Mouse (Mus musculus) hindbrain, embryonic 13.5 days (tissue): ENCODE measurements at regions not wholly inside any gene's neighbourhood (a gene's known extent, or its start where the extent isn't known, plus 50 kb on each side); places are given as distances from the start of the nearest gene placed in this dataset.

ENCODE experiments used
- ATAC-seq: fragments of 200-750 bp; cut with Nextera tagmentation; 2 replicates; pipeline ENCODE4 v1.8.0; 2017; ENCODE audit warnings: moderate TSS enrichment; ENCODE audit not compliant: low FRiP score
- H3K27ac ChIP-seq: fragments of 300-500 bp; sonication (generic); 2 replicates; pipeline ENCODE4 v1.5.1; 2015; ENCODE audit warnings: inconsistent platforms, mild to moderate bottlenecking, moderate library complexity
- H3K27me3 ChIP-seq: fragments of 300-500 bp; sonication (generic); 2 replicates; pipeline ENCODE4 v1.6.1; 2015; ENCODE audit warnings: mild to moderate bottlenecking, inconsistent platforms
- H3K36me3 ChIP-seq: fragments of 300-500 bp; sonication (generic); 2 replicates; pipeline ENCODE4 v1.6.1; 2015; ENCODE audit warnings: mild to moderate bottlenecking, inconsistent platforms
- H3K4me1 ChIP-seq: fragments of 300-500 bp; sonication (generic); replicated peaks from 2 replicates; pipeline ENCODE4 v1.6.1; 2015; ENCODE audit warnings: inconsistent platforms
- H3K4me2 ChIP-seq: fragments of 300-500 bp; sonication (generic); 2 replicates; pipeline ENCODE4 v1.6.1; 2015; ENCODE audit warnings: inconsistent platforms, mild to moderate bottlenecking, moderate library complexity
- H3K4me3 ChIP-seq: fragments of 300-500 bp; sonication (generic); 2 replicates; pipeline ENCODE4 v1.5.1; 2015; ENCODE audit warnings: mild to moderate bottlenecking, inconsistent platforms
- H3K9ac ChIP-seq: fragments of 300-500 bp; sonication (generic); 2 replicates; pipeline ENCODE4 v1.6.1; 2015; ENCODE audit warnings: mild to moderate bottlenecking, inconsistent platforms
- H3K9me3 ChIP-seq: fragments of 300-500 bp; sonication (generic); 2 replicates; pipeline ENCODE4 v1.6.1; 2016; ENCODE audit warnings: inconsistent platforms
- WGBS: fragments of 180-500 bp; shearing (Covaris S2); methylation state at CpG from one replicate; pipeline ENCODE4 v1.1.7; 2015; 5-methylcytosine and 5-hydroxymethylcytosine counted together

DNA sequence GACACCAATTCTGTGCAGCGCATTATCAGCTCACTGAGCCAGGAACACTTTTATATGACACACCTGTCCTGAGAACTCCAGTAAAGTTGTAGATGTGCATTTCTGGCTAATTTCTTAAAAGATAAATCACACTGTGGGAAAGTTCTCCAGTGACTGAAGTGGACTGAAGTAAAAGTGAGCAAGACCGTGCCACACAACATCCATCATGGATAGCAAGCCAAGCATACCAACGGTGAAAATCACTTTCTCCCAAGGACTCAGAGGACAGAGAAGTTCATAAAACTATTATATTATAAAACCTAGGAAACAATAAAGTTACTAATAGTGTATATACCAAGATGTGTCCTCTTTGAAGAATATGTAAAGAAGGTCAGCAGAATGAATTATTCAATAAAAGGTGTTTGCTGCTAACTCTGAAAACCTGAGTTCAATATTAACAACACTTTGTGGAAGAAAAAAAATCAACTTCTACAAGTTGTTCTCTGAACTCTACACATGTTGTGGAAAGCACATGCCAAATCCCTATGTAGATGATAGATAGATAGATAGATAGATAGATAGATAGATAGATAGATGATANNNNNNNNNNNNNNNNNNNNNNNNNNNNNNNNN lies 298.2 kb upstream of the Igbp1b start:
- Histone ChIP-seq H3K4me1 (no peaks in the 10 kb centered on the region), H3K4me3 (no peak overlapping the region), H3K9ac (no peak overlapping the region), H3K9me3 (no peaks in the 10 kb centered on the region), H3K4me2 (no peak overlapping the region), H3K36me3 (no peaks in the 10 kb centered on the region), H3K27ac (no peak overlapping the region), H3K27me3 (no peaks in the 10 kb centered on the region)
- WGBS: 94% methylated on average over 3 of the region's 3 CpGs
- ATAC-seq: no peak

DNA sequence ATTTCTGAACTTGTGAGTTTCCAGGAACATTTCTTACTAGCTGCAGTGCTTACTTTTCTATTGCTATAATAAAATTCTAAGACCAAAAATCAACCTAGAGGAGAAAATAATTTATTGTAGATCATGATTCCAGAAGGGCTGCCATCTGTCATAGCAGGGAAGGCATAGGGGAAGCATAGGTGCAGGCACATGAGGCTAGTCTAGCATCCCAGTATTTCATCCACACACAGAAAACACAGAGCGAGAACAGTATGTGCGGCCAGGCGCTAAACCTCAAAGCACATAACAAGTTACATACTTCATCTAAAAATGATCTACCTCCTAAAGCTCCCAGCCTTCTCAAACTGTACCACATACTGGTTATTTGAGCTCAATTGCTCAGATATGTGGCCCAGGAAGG lies 292.5 kb upstream of the Igbp1b start:
- 95% methylated on average over 3 of the region's 3 CpGs for WGBS

DNA sequence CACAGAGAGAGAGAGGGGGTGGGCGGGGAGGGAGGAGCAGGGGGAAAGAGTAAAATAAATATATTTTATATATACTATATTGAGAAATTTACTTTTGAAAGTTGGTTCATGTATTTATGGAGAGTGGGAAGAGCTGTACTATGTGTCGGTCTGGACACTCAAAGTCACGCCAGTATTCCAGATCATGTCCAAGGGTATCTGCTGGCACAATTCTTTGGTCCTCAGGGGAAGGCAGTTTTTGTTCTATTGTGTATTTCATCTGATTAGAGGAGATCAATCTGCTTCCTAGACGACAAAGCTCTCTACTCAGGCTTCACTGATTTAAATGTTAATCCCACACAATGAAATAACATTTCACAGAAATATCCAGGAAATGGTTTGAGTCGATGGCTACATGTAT lies 288.3 kb upstream of the Igbp1b start:
- no peaks in the 10 kb centered on the region for H3K27me3 ChIP-seq
- no peak overlapping the region for H3K4me3 ChIP-seq
- no peak overlapping the region for H3K4me2 ChIP-seq
- no peaks in the 10 kb centered on the region for H3K36me3 ChIP-seq
- H3K4me1 ChIP-seq: no peaks in the 10 kb centered on the region
- no peak overlapping the region for H3K9ac ChIP-seq
- ATAC-seq: no peak
- 67% methylated on average over 5 of the region's 5 CpGs for WGBS
- no peak overlapping the region for H3K27ac ChIP-seq
- no peaks in the 10 kb centered on the region; the same call in 1 of the 2 replicates for H3K9me3 ChIP-seq

More for the DNA sequence above, 292.5 kb upstream of the Igbp1b start:
- H3K36me3 ChIP-seq: no peaks in the 10 kb centered on the region
- H3K9ac ChIP-seq: no peak overlapping the region
- no peak overlapping the region for H3K4me2 ChIP-seq
- no peaks in the 10 kb centered on the region for H3K9me3 ChIP-seq
- no peak overlapping the region for H3K27ac ChIP-seq
- no peak overlapping the region for H3K4me3 ChIP-seq
- ATAC-seq: no peak
- no peaks in the 10 kb centered on the region for H3K4me1 ChIP-seq
- H3K27me3 ChIP-seq: no peaks in the 10 kb centered on the region

DNA sequence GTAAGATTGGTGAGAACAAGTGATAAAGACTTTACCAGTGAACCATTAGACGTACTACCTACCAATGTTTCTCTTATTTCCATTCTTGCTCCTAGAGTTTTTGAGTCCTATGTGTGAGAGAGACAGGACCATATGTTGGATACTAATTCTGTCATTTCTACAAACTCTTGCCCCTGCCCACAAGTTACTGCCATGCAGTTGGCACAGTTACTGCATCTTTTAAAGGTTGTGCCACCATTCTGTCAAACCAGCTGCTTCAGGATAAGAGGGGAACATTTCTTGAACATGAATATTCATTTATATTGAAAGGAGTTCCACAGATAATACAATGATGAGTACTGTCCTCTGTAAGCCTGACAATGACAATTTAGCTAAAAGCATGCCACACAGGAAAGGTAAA lies 287.1 kb upstream of the Igbp1b start:
- no peak overlapping the region for H3K4me3 ChIP-seq
- no peak for ATAC-seq
- H3K27ac ChIP-seq: no peak overlapping the region
- no peaks in the 10 kb centered on the region for H3K27me3 ChIP-seq
- no peaks in the 10 kb centered on the region for H3K4me1 ChIP-seq
- no peak overlapping the region for H3K4me2 ChIP-seq
- 89% methylated on average over 1 of the region's 1 CpGs for WGBS
- no peaks in the 10 kb centered on the region; the same call in 1 of the 2 replicates for H3K9me3 ChIP-seq
- no peak overlapping the region for H3K9ac ChIP-seq
- no peaks in the 10 kb centered on the region for H3K36me3 ChIP-seq

DNA sequence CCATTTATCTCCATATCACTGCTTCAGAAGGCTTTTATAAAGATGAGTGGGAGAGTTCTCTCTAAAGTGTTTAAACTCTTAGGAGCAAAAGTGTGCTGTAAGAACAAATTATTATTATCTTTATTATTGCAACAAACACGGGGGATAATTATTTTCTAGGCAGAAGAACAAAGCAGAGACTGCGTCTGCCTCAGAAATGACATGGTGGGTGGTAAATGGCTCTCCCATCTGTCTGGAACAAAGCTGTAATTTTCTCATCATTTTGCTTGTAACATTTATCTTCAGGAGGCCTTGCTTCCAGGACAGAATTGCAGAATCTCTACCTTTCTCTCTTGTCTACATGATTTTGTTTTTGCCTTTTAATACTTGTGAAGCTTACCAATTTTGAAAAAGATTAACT lies 261.8 kb upstream of the Igbp1b start:
- Histone ChIP-seq H3K4me3 (no peak overlapping the region), H3K27me3 (no peaks in the 10 kb centered on the region), H3K4me2 (no peak overlapping the region), H3K36me3 (no peaks in the 10 kb centered on the region), H3K9me3 (no peaks in the 10 kb centered on the region), H3K9ac (no peak overlapping the region), H3K4me1 (no peaks in the 10 kb centered on the region), H3K27ac (no peak overlapping the region)
- WGBS: 51% methylated on average over 2 of the region's 2 CpGs
- ATAC-seq: no peak

DNA sequence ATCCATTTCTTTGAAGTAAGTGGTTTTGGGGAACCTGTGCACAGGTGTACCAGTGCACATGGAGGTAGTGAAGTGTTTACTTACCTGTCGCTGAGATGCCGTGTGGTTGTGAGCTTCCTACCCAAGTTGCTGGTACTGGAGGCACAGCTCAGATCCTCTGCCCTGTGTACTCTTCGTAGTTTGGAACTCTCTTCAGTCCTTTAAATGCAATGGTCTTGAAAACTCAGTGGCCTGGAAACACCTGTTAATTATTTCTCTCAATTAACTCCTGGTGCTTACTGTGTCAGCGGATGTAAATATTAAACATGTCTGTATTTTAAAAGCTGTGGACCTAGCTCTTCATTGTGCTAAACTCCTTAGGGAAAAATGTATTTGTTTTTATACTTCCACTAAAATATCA lies 261.2 kb upstream of the Igbp1b start:
- 91% methylated on average over 4 of the region's 4 CpGs for WGBS
- no peak overlapping the region for H3K9ac ChIP-seq
- no peak for ATAC-seq
- H3K4me3 ChIP-seq: no peak overlapping the region
- no peaks in the 10 kb centered on the region for H3K9me3 ChIP-seq
- no peaks in the 10 kb centered on the region for H3K4me1 ChIP-seq
- no peaks in the 10 kb centered on the region for H3K36me3 ChIP-seq
- no peaks in the 10 kb centered on the region for H3K27me3 ChIP-seq
- no peak overlapping the region for H3K4me2 ChIP-seq
- no peak overlapping the region for H3K27ac ChIP-seq

DNA sequence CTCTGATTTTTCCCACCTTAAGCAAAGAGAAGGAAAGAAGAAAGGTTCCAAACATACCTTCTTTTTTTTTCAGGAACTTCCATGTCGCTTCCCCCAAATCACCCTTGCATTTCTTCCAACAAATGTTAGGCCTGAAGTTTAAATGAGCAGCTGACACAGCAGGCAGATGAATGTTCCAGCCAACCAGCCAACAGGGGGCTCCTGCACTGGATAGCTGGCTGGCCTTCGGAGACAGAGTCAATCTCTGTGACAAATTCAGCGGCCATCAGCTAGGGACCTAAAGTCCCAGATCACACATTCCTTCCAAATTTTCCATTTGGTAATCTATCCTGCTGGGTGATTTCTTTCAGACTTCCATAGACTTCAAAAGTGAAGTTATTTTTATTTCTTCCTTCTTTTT lies 256.6 kb upstream of the Igbp1b start:
- Histone ChIP-seq H3K4me1 (no peaks in the 10 kb centered on the region), H3K9ac (no peak overlapping the region), H3K9me3 (no peaks in the 10 kb centered on the region), H3K4me3 (no peak overlapping the region), H3K4me2 (no peak overlapping the region), H3K27me3 (no peaks in the 10 kb centered on the region), H3K27ac (no peak overlapping the region), H3K36me3 (no peaks in the 10 kb centered on the region)
- 75% methylated on average over 3 of the region's 3 CpGs for WGBS
- no peak for ATAC-seq

DNA sequence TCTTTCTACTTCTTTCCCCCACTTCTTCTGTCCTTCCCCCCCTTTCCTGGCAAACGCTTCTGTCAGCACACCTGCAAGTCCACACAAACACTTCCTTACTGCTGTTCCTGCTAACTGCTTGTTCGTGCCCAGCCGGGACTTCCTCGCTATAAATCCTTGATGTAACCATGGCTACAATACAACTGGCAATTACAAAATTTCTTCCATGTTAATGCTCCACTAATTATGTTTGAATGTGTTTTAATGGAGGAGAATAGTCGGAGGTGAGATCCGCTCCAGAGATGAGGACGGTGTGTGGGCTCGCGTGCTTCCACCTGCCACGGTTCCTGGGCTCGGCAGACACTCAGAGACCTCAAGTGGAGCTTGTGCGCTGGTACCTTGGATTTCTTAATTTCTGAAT lies 215.3 kb upstream of the Igbp1b start:
- no peak overlapping the region for H3K27ac ChIP-seq

DNA sequence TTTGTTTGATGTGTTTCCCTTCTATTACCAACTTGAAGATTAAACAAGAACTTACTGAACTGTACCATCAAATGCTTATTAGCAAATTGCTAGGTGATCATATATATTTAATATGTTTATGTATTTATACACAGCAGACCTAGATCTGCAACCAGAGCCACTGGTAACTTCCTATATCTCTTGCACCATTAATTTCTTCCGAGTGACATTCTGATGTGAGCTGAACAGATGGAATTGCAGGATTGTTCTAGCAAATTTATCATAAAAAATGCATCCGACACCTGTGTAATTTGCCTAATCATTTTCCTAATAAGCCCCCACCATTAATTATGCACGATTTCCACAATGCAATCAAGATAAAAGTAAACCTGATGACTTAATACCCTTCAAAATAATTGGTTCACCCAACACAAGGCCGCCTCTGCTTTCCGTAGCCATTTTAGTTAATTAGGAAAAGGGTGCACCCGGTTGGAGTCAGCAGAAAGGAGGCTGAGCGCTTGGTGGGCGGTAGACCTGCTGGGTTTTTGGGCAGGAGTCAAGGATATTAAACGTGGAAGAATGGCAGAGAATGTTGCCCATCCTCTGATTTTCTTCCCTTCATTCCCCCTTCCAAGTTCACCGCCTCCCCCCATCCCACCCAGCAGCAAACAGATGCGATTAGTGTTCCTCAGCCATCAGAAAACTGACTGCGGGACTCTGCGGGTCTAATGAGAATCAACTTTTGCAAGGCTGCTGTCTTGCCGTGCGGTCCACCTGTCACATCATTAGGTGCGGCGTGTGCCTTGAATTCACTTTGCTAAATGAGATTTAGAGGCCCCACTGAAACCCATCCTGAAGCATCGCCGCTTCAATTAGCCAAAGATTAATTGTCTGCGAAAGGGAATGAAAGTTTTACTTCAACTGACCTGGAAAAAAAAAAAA lies 214.4 kb upstream of the Igbp1b start:
- Histone ChIP-seq H3K27ac (no peak overlapping the region; the same call in 1 of the 2 replicates), H3K36me3 (no peaks in the 10 kb centered on the region), H3K4me1 (peaks cover 6% of the 10 kb centered on the region; the same call in 1 of the 2 replicates), H3K4me3 (no peak overlapping the region), H3K9me3 (no peaks in the 10 kb centered on the region), H3K4me2 (peak overlapping the region; percentile 19), H3K27me3 (no peaks in the 10 kb centered on the region), H3K9ac (no peak overlapping the region)
- peak; percentile 57 for ATAC-seq
- 60% methylated on average over 20 of the region's 20 CpGs for WGBS

More for the DNA sequence above, 215.3 kb upstream of the Igbp1b start:
- 73% methylated on average over 12 of the region's 12 CpGs for WGBS
- Histone ChIP-seq H3K4me3 (no peak overlapping the region), H3K4me1 (peaks cover 6% of the 10 kb centered on the region; the same call in 1 of the 2 replicates), H3K27me3 (no peaks in the 10 kb centered on the region), H3K4me2 (peak overlapping the region; percentile 19; the same call in 1 of the 2 replicates), H3K9me3 (no peaks in the 10 kb centered on the region), H3K9ac (no peak overlapping the region), H3K36me3 (no peaks in the 10 kb centered on the region)
- peak; percentile 66 for ATAC-seq

DNA sequence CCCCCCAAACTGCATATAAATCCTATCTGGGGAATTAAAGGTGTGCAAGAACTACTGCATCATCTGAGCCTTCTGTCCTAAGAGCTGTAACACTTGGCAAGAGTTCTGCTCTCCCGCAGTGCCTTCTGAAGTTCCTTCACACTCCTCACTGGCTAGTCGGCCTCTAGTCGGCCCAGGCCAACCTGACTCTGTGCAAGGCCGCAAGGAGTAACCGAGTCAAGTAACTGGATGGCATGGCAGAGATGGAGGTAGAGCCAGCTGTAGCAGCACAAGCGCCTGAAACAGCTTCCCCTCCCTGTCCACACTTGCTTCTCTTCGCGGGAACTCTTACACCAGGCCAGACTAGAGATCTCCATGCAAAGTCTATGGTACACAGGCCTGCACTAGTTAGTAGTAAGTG lies 179.7 kb upstream of the Igbp1b start:
- Histone ChIP-seq H3K9me3 (no peaks in the 10 kb centered on the region), H3K4me3 (no peak overlapping the region), H3K27ac (no peak overlapping the region), H3K4me2 (no peak overlapping the region), H3K9ac (no peak overlapping the region), H3K4me1 (no peaks in the 10 kb centered on the region), H3K36me3 (no peaks in the 10 kb centered on the region), H3K27me3 (no peaks in the 10 kb centered on the region)
- no peak for ATAC-seq
- WGBS: 98% methylated on average over 8 of the region's 8 CpGs

DNA sequence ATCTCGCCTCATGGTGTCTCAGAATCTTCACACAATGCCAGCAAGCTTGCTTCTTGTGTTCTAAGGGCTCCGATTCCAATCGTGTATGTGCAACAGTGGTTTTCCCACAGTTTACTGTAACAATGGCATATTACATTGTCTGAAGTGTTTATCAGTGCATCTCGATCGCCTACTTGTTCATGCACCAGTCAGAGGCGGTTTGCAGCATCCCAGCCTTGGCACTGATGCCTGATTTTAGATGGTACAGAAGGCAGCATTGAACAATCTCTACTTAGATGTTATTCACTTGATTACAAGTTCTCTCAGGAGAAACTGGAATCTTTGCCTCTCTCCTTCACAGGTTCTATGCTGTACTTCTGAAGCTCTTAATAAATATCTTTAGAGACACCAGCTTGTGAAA lies 176.5 kb upstream of the Igbp1b start:
- 94% methylated on average over 6 of the region's 6 CpGs for WGBS
- no peak for ATAC-seq
- H3K4me3 ChIP-seq: no peak overlapping the region

DNA sequence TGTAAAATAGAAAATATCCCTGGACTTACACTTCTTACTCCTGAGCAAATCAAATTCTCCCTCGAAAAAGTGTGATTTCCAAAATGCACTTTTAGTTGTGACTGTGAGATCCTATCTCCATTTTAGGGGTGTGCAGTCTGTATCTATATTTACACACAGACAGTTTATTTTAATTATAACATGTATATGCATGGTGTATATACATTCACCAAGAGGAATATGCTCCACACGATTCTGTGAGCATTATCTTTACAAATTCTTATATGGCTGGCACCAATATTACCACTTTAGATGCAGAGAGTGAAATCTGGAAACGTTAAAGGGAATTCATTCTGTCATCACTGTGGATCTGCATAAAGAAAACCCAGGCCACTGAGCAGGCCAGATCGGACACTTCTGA lies 143.5 kb upstream of the Igbp1b start:
- no peak for ATAC-seq
- H3K4me2 ChIP-seq: no peak overlapping the region
- WGBS: 74% methylated on average over 4 of the region's 4 CpGs
- no peak overlapping the region for H3K4me3 ChIP-seq
- H3K27ac ChIP-seq: no peak overlapping the region
- no peaks in the 10 kb centered on the region for H3K9me3 ChIP-seq
- H3K36me3 ChIP-seq: no peaks in the 10 kb centered on the region
- H3K9ac ChIP-seq: no peak overlapping the region
- no peaks in the 10 kb centered on the region for H3K27me3 ChIP-seq
- no peaks in the 10 kb centered on the region for H3K4me1 ChIP-seq

More for the DNA sequence above, 176.5 kb upstream of the Igbp1b start:
- H3K27ac ChIP-seq: no peak overlapping the region
- no peaks in the 10 kb centered on the region for H3K9me3 ChIP-seq
- H3K36me3 ChIP-seq: no peaks in the 10 kb centered on the region
- no peak overlapping the region for H3K4me2 ChIP-seq
- no peaks in the 10 kb centered on the region for H3K27me3 ChIP-seq
- H3K4me1 ChIP-seq: no peaks in the 10 kb centered on the region
- H3K9ac ChIP-seq: no peak overlapping the region
